Mouse (Mus musculus) gastrocnemius, adult 8-10 months (tissue): ENCODE measurements at regions not wholly inside any gene's neighbourhood (a gene's known extent, or its start where the extent isn't known, plus 50 kb on each side); places are given as distances from the start of the nearest gene placed in this dataset.

ENCODE experiments used
- DNase-seq, 2 experiments: peaks; one replicate each; pipeline ENCODE4 v3.0.0; 2022; ENCODE audit warnings: low spot score in 2 of 2

GRCm38 (mm10) chr14:60439106-60439505 is 66.0 kb downstream of the Amer2 start:
- no peak for DNase-seq

GRCm38 (mm10) chr14:60443821-60444551 is 70.9 kb downstream of the Amer2 start:
- no peak for DNase-seq

- no peak for DNase-seq
Observed at GRCm38 (mm10) chr14:60444552-60444937, 71.5 kb downstream of the Amer2 start.

GRCm38 (mm10) chr14:60446037-60446436 is 73.0 kb downstream of the Amer2 start:
- DNase-seq, result no peak

- no peak for DNase-seq
Observed at GRCm38 (mm10) chr14:60451216-60451615, 78.2 kb downstream of the Amer2 start.

GRCm38 (mm10) chr14:60451684-60452083 is 78.6 kb downstream of the Amer2 start:
- no peak for DNase-seq

- no peak for DNase-seq
Observed at GRCm38 (mm10) chr14:60456767-60457166, 83.7 kb downstream of the Amer2 start.

- no peak for DNase-seq
Observed at GRCm38 (mm10) chr14:60484996-60485888, 112.2 kb downstream of the Amer2 start.

GRCm38 (mm10) chr14:60485889-60486274 is 112.8 kb downstream of the Amer2 start:
- no peak for DNase-seq

GRCm38 (mm10) chr14:60486278-60486935 is 113.3 kb downstream of the Amer2 start:
- DNase-seq, result no peak

GRCm38 (mm10) chr14:60489111-60489510 is 116.1 kb downstream of the Amer2 start:
- no peak for DNase-seq

- no peak for DNase-seq
Observed at GRCm38 (mm10) chr14:60490886-60491285, 117.8 kb downstream of the Amer2 start.

GRCm38 (mm10) chr14:60495441-60495840 is 122.4 kb downstream of the Amer2 start:
- no peak for DNase-seq

GRCm38 (mm10) chr14:60502552-60502951 is 129.5 kb downstream of the Amer2 start:
- DNase-seq, result no peak

- no peak for DNase-seq
Observed at GRCm38 (mm10) chr14:60505066-60505465, 128.7 kb upstream of the Spata13 start.

- no peak for DNase-seq
Observed at GRCm38 (mm10) chr14:60506296-60506695, 127.5 kb upstream of the Spata13 start.

- no peak for DNase-seq
Observed at GRCm38 (mm10) chr14:60513560-60513959, 120.2 kb upstream of the Spata13 start.

GRCm38 (mm10) chr14:60515094-60515786 is 118.6 kb upstream of the Spata13 start:
- DNase-seq, result no peak

GRCm38 (mm10) chr14:60517891-60518290 is 115.9 kb upstream of the Spata13 start:
- DNase-seq, result no peak

- no peak for DNase-seq
Observed at GRCm38 (mm10) chr14:60523010-60523409, 110.8 kb upstream of the Spata13 start.

GRCm38 (mm10) chr14:60524869-60525268 is 108.9 kb upstream of the Spata13 start:
- DNase-seq, result no peak
